Mouse (Mus musculus) kidney, postnatal 0 days (tissue): ENCODE data around the gene Trim37. TPM values are rescaled to one million over a fixed set of nuclear protein-coding genes. Genes with fewer than 3 reads are reported as not detected.
"Not testable (repeated sequence)": the region's sequence is repeated elsewhere in the genome, so short reads cannot be mapped to it uniquely, and the experiment has no call there.

Experiments
- ATAC-seq: fragments of 200-750 bp; cut with Nextera tagmentation; replicated peaks from 2 replicates; pipeline ENCODE4 v1.8.0; 2017; ENCODE audit warnings: low read depth, moderate number of reproducible peaks, moderate TSS enrichment, moderate library complexity; ENCODE audit not compliant: low FRiP score
- DNase-seq: peaks from one replicate; pipeline ENCODE4 v3.0.0-alpha.2; 2016; ENCODE audit warnings: low spot score
- H3K27ac ChIP-seq: fragments of 300-500 bp; sonication (generic); 2 replicates; pipeline ENCODE4 v1.5.1; 2014; ENCODE audit warnings: mild to moderate bottlenecking
- H3K27me3 ChIP-seq: fragments of 300-500 bp; sonication (generic); 2 replicates; pipeline ENCODE4 v1.6.1; 2014; ENCODE audit warnings: low read length, mixed read lengths; ENCODE audit not compliant: insufficient read depth
- H3K36me3 ChIP-seq: fragments of 300-500 bp; sonication (generic); 2 replicates; pipeline ENCODE4 v1.6.1; 2014; ENCODE audit warnings: low read length, mixed read lengths; ENCODE audit not compliant: insufficient read depth
- H3K4me1 ChIP-seq: fragments of 300-500 bp; sonication (generic); replicated peaks from 2 replicates; pipeline ENCODE4 v1.6.1; 2014; ENCODE audit warnings: antibody characterized with exemption, low read length, mixed read lengths; ENCODE audit not compliant: insufficient read depth
- H3K4me2 ChIP-seq: fragments of 300-500 bp; sonication (generic); 2 replicates; pipeline ENCODE4 v1.6.1; 2014; ENCODE audit warnings: mild to moderate bottlenecking, low read length, moderate library complexity, mixed read lengths
- H3K4me3 ChIP-seq: fragments of 300-500 bp; sonication (generic); replicated peaks from 2 replicates; pipeline ENCODE4 v1.5.1; 2014; ENCODE audit warnings: low read depth, low read length
- H3K9ac ChIP-seq: fragments of 300-500 bp; sonication (generic); 2 replicates; pipeline ENCODE4 v1.6.1; 2014; ENCODE audit warnings: low read depth, low read length
- H3K9me3 ChIP-seq: fragments of 300-500 bp; sonication (generic); replicated peaks from 2 replicates; pipeline ENCODE4 v1.6.1; 2016; ENCODE audit warnings: low read length, inconsistent platforms, mixed read lengths
- CTCF ChIP-seq: IDR thresholded peaks from 2 replicates; pipeline ENCODE4 v1.5.1; 2016; ENCODE audit warnings: antibody characterized with exemption, low read depth, mild to moderate bottlenecking, moderate library complexity
- WGBS: fragments of 180-500 bp; shearing (Covaris S2); extraction: QIAGEN DNeasy Blood & Tissue Kit; methylation state at CpG from one replicate; pipeline ENCODE4 v1.1.7; 2014; 5-methylcytosine and 5-hydroxymethylcytosine counted together
- microRNA counts: library from miRNA; unstranded; fragments of <30 nt; microRNA quantifications from one replicate; lab custom pipeline; 2015
- microRNA-seq: library from miRNA; unstranded; fragments of <30 nt; microRNA quantifications from one replicate; pipeline ENCODE4, GENCODE M21; 2016
- polyA plus RNA-seq: library from polyadenylated mRNA; unstranded; fragments of >200 nt; fragmentation: Nextera tagmentation; extraction: Ambion mirVana; gene quantifications from 2 replicates; pipeline ENCODE4 v1.2.1, GENCODE M21; 2015

Trim37 gene
- polyA plus RNA-seq, 1 experiment from 2014 or later, result 19.8 TPM

GRCm38 (mm10) chr11:87259792-87260191, 132.9 kb downstream of the Trim37 start:
- DNase-seq (no peak), ATAC-seq (no peak)
- no peak for TF ChIP-seq CTCF
- 63% methylated on average over 10 of the region's 10 CpGs for WGBS
- no peak overlapping the region for H3K9ac ChIP-seq
- no peak overlapping the region for H3K4me3 ChIP-seq
- H3K4me1 ChIP-seq, result no peaks in the 10 kb centered on the region
- no peak overlapping the region for H3K27ac ChIP-seq
- H3K9me3 ChIP-seq, result no peaks in the 10 kb centered on the region
- H3K36me3 ChIP-seq, result no peaks in the 10 kb centered on the region
- H3K27me3 ChIP-seq, result no peaks in the 10 kb centered on the region
- H3K4me2 ChIP-seq, result no peak overlapping the region

- H3K4me2 ChIP-seq, H3K4me3 ChIP-seq, H3K9me3 ChIP-seq, H3K4me1 ChIP-seq, H3K36me3 ChIP-seq, H3K27me3 ChIP-seq, H3K9ac ChIP-seq, ATAC-seq, DNase-seq, H3K27ac ChIP-seq: not testable (repeated sequence)
- 76% methylated on average over 4 of the region's 4 CpGs for WGBS
- TF ChIP-seq CTCF, result peak; percentile 20; the same call in 1 of the 2 replicates
Measured at GRCm38 (mm10) chr11:87261705-87262104, 134.8 kb downstream of the Trim37 start.

DNA sequence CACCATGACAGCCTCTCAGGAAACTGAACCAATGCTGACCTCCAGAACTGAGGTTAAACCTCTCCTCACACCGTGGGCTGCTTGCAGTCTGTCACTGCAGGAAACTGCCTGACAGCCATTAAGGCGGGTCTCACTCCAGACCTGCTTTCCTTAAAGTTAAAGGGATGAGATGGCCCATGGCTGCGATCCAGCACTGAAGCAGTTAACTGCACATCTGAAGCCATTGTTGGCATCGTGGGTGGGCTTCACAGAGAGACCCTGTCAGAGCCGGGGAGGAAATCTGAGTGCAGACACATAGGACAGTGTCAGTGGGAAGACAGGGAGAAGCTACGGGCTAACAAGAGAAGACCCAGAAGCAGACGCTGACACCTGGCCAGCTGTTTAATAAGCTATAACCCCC, 137.1 kb downstream of the Trim37 start:
- Histone ChIP-seq H3K4me1 (no peaks in the 10 kb centered on the region), H3K27ac (no peak overlapping the region), H3K27me3 (no peaks in the 10 kb centered on the region), H3K36me3 (no peaks in the 10 kb centered on the region), H3K4me2 (no peak overlapping the region), H3K4me3 (no peak overlapping the region), H3K9ac (no peak overlapping the region), H3K9me3 (no peaks in the 10 kb centered on the region)
- ATAC-seq (no peak), DNase-seq (no peak)
- no peak for TF ChIP-seq CTCF
- 14% methylated on average over 7 of the region's 7 CpGs for WGBS

- DNase-seq, result no peak
- Histone ChIP-seq H3K9me3 (no peaks in the 10 kb centered on the region), H3K4me1 (no peaks in the 10 kb centered on the region), H3K27ac (no peak overlapping the region), H3K4me3 (no peak overlapping the region), H3K9ac (no peak overlapping the region), H3K4me2 (no peak overlapping the region), H3K27me3 (no peaks in the 10 kb centered on the region), H3K36me3 (no peaks in the 10 kb centered on the region)
- TF ChIP-seq CTCF, result no peak
- no peak for ATAC-seq
- WGBS, result 77% methylated on average over 4 of the region's 4 CpGs
Measured at GRCm38 (mm10) chr11:87266246-87266645, 139.4 kb downstream of the Trim37 start.

DNA sequence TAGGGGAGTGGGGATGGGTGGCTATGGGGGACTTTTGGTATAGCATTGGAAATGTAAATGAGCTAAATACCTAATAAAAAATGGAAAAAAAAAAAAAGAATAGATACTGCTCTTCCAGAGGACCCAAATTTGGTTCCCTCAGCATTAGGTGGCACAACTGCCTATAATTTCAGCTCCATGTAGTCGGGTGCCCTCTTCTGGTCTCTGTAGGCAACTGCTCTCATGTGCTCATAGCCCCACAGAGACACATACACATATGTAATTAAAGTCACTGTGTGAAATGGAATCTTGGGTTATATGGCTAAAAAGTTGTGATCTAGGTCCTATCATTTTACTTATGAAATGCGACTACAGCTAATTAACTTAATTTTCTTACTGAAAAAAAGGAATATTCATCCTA, 141.9 kb downstream of the Trim37 start:
- Histone ChIP-seq H3K4me2 (no peak overlapping the region), H3K27ac (no peak overlapping the region), H3K9me3 (no peaks in the 10 kb centered on the region), H3K36me3 (no peaks in the 10 kb centered on the region), H3K27me3 (no peaks in the 10 kb centered on the region), H3K4me1 (no peaks in the 10 kb centered on the region), H3K4me3 (no peak overlapping the region), H3K9ac (no peak overlapping the region)
- DNase-seq (no peak), ATAC-seq (no peak)
- TF ChIP-seq CTCF, result peak; percentile 40; the same call in 1 of the 2 replicates
- 78% methylated on average over 2 of the region's 2 CpGs for WGBS

MicroRNAs within 50 kb of the gene (microRNA counts, 519-probe panel; counts per million panel counts)
- microRNA mmu-miR-301a (lab: Ali Mortazavi, UCI), result 6,477 counts per million, percentile 92 among the panel's probes with 10 or more counts

Small RNA genes within 50 kb of the gene (microRNA-seq; reads per million reads assigned to microRNA genes)
- 910 reads per million, percentile 77 among the genes with 10 or more reads in this experiment for gene Mir301

Other genes with a start within 250 kb of the Trim37 start
- 10.6 and 11.1 TPM in 2 replicates for gene Ypel2, start 133.4 kb upstream of the Trim37 start, polyA plus RNA-seq
- 22.3 and 24.4 TPM in 2 replicates for gene Gdpd1, start 53.0 kb upstream of the Trim37 start, polyA plus RNA-seq
- gene Smg8, start 40.3 kb upstream of the Trim37 start, polyA plus RNA-seq, result 12.6 and 13.2 TPM in 2 replicates
- 3.7 and 4.0 TPM in 2 replicates for gene Prr11, start 18.4 kb upstream of the Trim37 start, polyA plus RNA-seq
- gene Ska2, start 17.8 kb upstream of the Trim37 start, polyA plus RNA-seq, result 31.0 and 34.7 TPM in 2 replicates
- 2.1 and 2.3 TPM in 2 replicates for gene Ppm1e, start 231.9 kb downstream of the Trim37 start, polyA plus RNA-seq